Mouse (Mus musculus): ENCODE data around the gene Gstm4.

- no peak for TF ChIP-seq CTCF (IDR thresholded peaks at IDR 0.05; ENCODE audit: low read depth, low read length)
- TF ChIP-seq POLR2A (IDR thresholded peaks at IDR 0.05; ENCODE audit: insufficient read depth, low read length) = no peak
Observed at GRCm38 (mm10) chr3:108018190-108018820, 26.4 kb downstream of the Gstm4 start.
